Mouse (Mus musculus) MEL (cell line): ENCODE measurements around the gene Acmsd. TPM values are rescaled to one million over a fixed set of nuclear protein-coding genes. Genes with fewer than 3 reads are reported as not detected.
A peak's percentile ranks its signal among the peaks of the same experiment; 100 is the strongest.
"Not testable (repeated sequence)": the region's sequence is repeated elsewhere in the genome, so short reads cannot be mapped to it uniquely, and the experiment has no call there.

ENCODE experiments used
- DNase-seq: peaks from one replicate; pipeline ENCODE4 v3.0.0; 2011; ENCODE audit warnings: low read depth, low spot score
- H3K27ac ChIP-seq: 2 replicates; pipeline ENCODE4 v1.5.1; 2012; ENCODE audit warnings: low read depth, mild to moderate bottlenecking, control low read depth, low read length, moderate library complexity; ENCODE audit not compliant: control insufficient read depth
- H3K27me3 ChIP-seq, 2 experiments: fragments of 150-350 bp in 1 of 2; sonication (generic) in 1 of 2; 2 replicates each; pipeline ENCODE4 v1.6.1; 2012; ENCODE audit warnings: low read length in 2 of 2, mild to moderate bottlenecking in 2 of 2, improper control_type of control experiment in 1 of 2, moderate library complexity in 1 of 2; ENCODE audit not compliant: insufficient read depth in 2 of 2, control insufficient read depth in 1 of 2
- H3K36me3 ChIP-seq, 2 experiments: 2 replicates each; pipeline ENCODE4 v1.6.1; 2012 to 2014; ENCODE audit warnings: low read length in 2 of 2, improper control_type of control experiment in 1 of 2, inconsistent platforms in 1 of 2, mild to moderate bottlenecking in 1 of 2; ENCODE audit not compliant: insufficient read depth in 2 of 2, control insufficient read depth in 1 of 2
- H3K4me1 ChIP-seq, 2 experiments: fragments of 150-350 bp in 1 of 2; sonication (generic) in 1 of 2; 2 replicates each; pipeline ENCODE4 v1.6.1; 2012; ENCODE audit warnings: low read length in 2 of 2, improper control_type of control experiment in 1 of 2, mild to moderate bottlenecking in 1 of 2; ENCODE audit not compliant: insufficient read depth in 2 of 2, control insufficient read depth in 1 of 2
- H3K4me3 ChIP-seq, 2 experiments: fragments of 150-350 bp in 1 of 2; sonication (generic) in 1 of 2; 2 replicates each; pipeline ENCODE4 v1.5.1; 2012; ENCODE audit warnings: low read depth in 2 of 2, low read length in 2 of 2, mild to moderate bottlenecking in 2 of 2, moderate library complexity in 2 of 2, control low read depth in 1 of 2, improper control_type of control experiment in 1 of 2; ENCODE audit not compliant: control insufficient read depth in 1 of 2, insufficient read depth in 1 of 2
- H3K79me2 ChIP-seq: 2 replicates; pipeline ENCODE4 v1.6.1; 2012; ENCODE audit warnings: mild to moderate bottlenecking, low read length, moderate library complexity; ENCODE audit not compliant: control insufficient read depth, poor library complexity, insufficient read depth
- H3K9ac ChIP-seq: 2 replicates; pipeline ENCODE4 v1.6.1; 2012; ENCODE audit warnings: low read depth, mild to moderate bottlenecking, control low read depth, low read length, moderate library complexity; ENCODE audit not compliant: control insufficient read depth, poor library complexity, severe bottlenecking
- H3K9me3 ChIP-seq: fragments of 150-350 bp; sonication (generic); replicated peaks from 2 replicates; pipeline ENCODE4 v1.6.1; 2012; ENCODE audit warnings: mild to moderate bottlenecking, low read length, improper control_type of control experiment, moderate library complexity; ENCODE audit not compliant: insufficient read depth
- CHD2 ChIP-seq: IDR thresholded peaks from 2 replicates; pipeline ENCODE4 v1.6.1; 2011; ENCODE audit warnings: low read length, improper control_type of control experiment
- CTCF ChIP-seq, 3 experiments: IDR thresholded peaks in 2 of 3; conservative IDR thresholded peaks in 1 of 3; 2 replicates each; pipeline ENCODE4 v1.5.1; 2011 to 2012; ENCODE audit warnings: low read length in 3 of 3, low read depth in 2 of 3, mild to moderate bottlenecking in 2 of 3, improper control_type of control experiment in 1 of 3, inconsistent platforms in 1 of 3, mixed read lengths in 1 of 3, moderate library complexity in 1 of 3; ENCODE audit not compliant: control insufficient read depth in 1 of 3, insufficient read depth in 1 of 3, poor library complexity in 1 of 3, severe bottlenecking in 1 of 3
- E2F4 ChIP-seq: IDR thresholded peaks from 2 replicates; pipeline ENCODE4 v1.6.1; 2011; ENCODE audit warnings: low read depth, low read length, improper control_type of control experiment, borderline replicate concordance
- GATA1 ChIP-seq: IDR thresholded peaks from 2 replicates; pipeline ENCODE4 v1.6.1; 2011; ENCODE audit warnings: low read depth, low read length, improper control_type of control experiment
- MAFK ChIP-seq: IDR thresholded peaks from 2 replicates; pipeline ENCODE4 v1.6.1; 2011; ENCODE audit warnings: low read depth, mild to moderate bottlenecking, low read length, improper control_type of control experiment, borderline replicate concordance
- MAX ChIP-seq: IDR thresholded peaks from 2 replicates; pipeline ENCODE4 v1.6.1; 2011; ENCODE audit warnings: low read length, improper control_type of control experiment
- MAZ ChIP-seq: IDR thresholded peaks from 2 replicates; pipeline ENCODE4 v1.6.1; 2012; ENCODE audit warnings: low read depth, mild to moderate bottlenecking, inconsistent platforms, low read length, improper control_type of control experiment
- MEF2A ChIP-seq: IDR thresholded peaks from 2 replicates; pipeline ENCODE4 v1.6.1; 2014; ENCODE audit warnings: low read depth, mild to moderate bottlenecking, inconsistent platforms, low read length, improper control_type of control experiment; ENCODE audit not compliant: poor library complexity, insufficient replicate concordance, severe bottlenecking; ENCODE audit errors: extremely low read depth
- MXI1 ChIP-seq: IDR thresholded peaks from 2 replicates; pipeline ENCODE4 v1.6.1; 2011; ENCODE audit warnings: mild to moderate bottlenecking, low read depth, low read length, improper control_type of control experiment
- MYB ChIP-seq: IDR thresholded peaks from 2 replicates; pipeline ENCODE4 v1.6.1; 2011; ENCODE audit warnings: mild to moderate bottlenecking, low read depth, low read length, improper control_type of control experiment
- NRF1 ChIP-seq: IDR thresholded peaks from 2 replicates; pipeline ENCODE4 v1.6.1; 2014; ENCODE audit warnings: low read depth, mild to moderate bottlenecking, inconsistent platforms, low read length, improper control_type of control experiment, moderate library complexity; ENCODE audit not compliant: poor library complexity, insufficient read depth, severe bottlenecking
- POLR2A ChIP-seq, 2 experiments: IDR thresholded peaks; 2 replicates each; pipeline ENCODE4 v1.6.1; 2011 to 2012; ENCODE audit warnings: low read length in 2 of 2, mild to moderate bottlenecking in 2 of 2, control low read depth in 1 of 2, improper control_type of control experiment in 1 of 2, low read depth in 1 of 2, moderate library complexity in 1 of 2; ENCODE audit not compliant: control insufficient read depth in 1 of 2, insufficient read depth in 1 of 2, poor library complexity in 1 of 2
- POLR2AphosphoS2 ChIP-seq: IDR thresholded peaks from 2 replicates; pipeline ENCODE4 v1.6.1; 2011; ENCODE audit warnings: low read length, improper control_type of control experiment
- POLR2AphosphoS5 ChIP-seq: IDR thresholded peaks from 2 replicates; pipeline ENCODE4 v1.6.1; 2012; ENCODE audit warnings: low read depth, borderline replicate concordance, mild to moderate bottlenecking, inconsistent platforms, low read length, moderate library complexity, mixed read lengths
- RAD21 ChIP-seq: IDR thresholded peaks from 2 replicates; pipeline ENCODE4 v1.6.1; 2011; ENCODE audit warnings: mild to moderate bottlenecking, low read depth, low read length, improper control_type of control experiment
- RCOR1 ChIP-seq: IDR thresholded peaks from 2 replicates; pipeline ENCODE4 v1.6.1; 2012; ENCODE audit warnings: low read depth, mild to moderate bottlenecking, inconsistent platforms, low read length, improper control_type of control experiment
- SIN3A ChIP-seq: IDR thresholded peaks from 2 replicates; pipeline ENCODE4 v1.6.1; 2012; ENCODE audit warnings: low read length, improper control_type of control experiment, inconsistent platforms
- SMC3 ChIP-seq: IDR thresholded peaks from 2 replicates; pipeline ENCODE4 v1.6.1; 2011; ENCODE audit warnings: low read depth, low read length, improper control_type of control experiment
- TAL1 ChIP-seq: IDR thresholded peaks from 2 replicates; pipeline ENCODE4 v1.6.1; 2012; ENCODE audit warnings: mild to moderate bottlenecking, inconsistent platforms, low read length, moderate library complexity, mixed read lengths
- TBP ChIP-seq: IDR thresholded peaks from 2 replicates; pipeline ENCODE4 v1.8.0; 2011; ENCODE audit warnings: low read depth, low read length, improper control_type of control experiment
- TCF12 ChIP-seq: IDR thresholded peaks from 2 replicates; pipeline ENCODE4 v1.6.1; 2014; ENCODE audit warnings: low read depth, mild to moderate bottlenecking, inconsistent platforms, low read length, improper control_type of control experiment, moderate library complexity
- USF1 ChIP-seq: IDR thresholded peaks from 2 replicates; pipeline ENCODE4 v1.6.1; 2014; ENCODE audit warnings: low read depth, mild to moderate bottlenecking, inconsistent platforms, low read length, improper control_type of control experiment, moderate library complexity
- USF2 ChIP-seq, 2 experiments: IDR thresholded peaks; 2 replicates each; pipeline ENCODE4 v1.6.1; 2011 to 2012; ENCODE audit warnings: improper control_type of control experiment in 2 of 2, low read length in 2 of 2, borderline replicate concordance in 1 of 2, inconsistent platforms in 1 of 2, low read depth in 1 of 2, mild to moderate bottlenecking in 1 of 2; ENCODE audit not compliant: insufficient read depth in 1 of 2
- ZC3H11A ChIP-seq: IDR thresholded peaks from 2 replicates; pipeline ENCODE4 v1.6.1; 2012; ENCODE audit warnings: low read depth, mild to moderate bottlenecking, inconsistent platforms, low read length, improper control_type of control experiment
- ZMIZ1 ChIP-seq: IDR thresholded peaks from 2 replicates; pipeline ENCODE4 v1.6.1; 2012; ENCODE audit warnings: low read depth, mild to moderate bottlenecking, inconsistent platforms, low read length, improper control_type of control experiment, moderate library complexity
- polyA plus RNA-seq, 2 experiments: library from polyadenylated mRNA; stranded (reverse) in 1 of 2; unstranded in 1 of 2; fragments of >175 nt in 1 of 2; fragments of >200 nt in 1 of 2; gene quantifications; 2 replicates each; pipeline versions ENCODE4 v1.2.1 to v1.2.4; 2012; ENCODE audit warnings: low replicate concordance in 2 of 2, low read depth in 1 of 2; ENCODE audit not compliant: insufficient read length in 2 of 2, insufficient read depth in 1 of 2, missing spikeins in 1 of 2
- total RNA-seq: library from RNA; depleted of rRNA; stranded (reverse); fragments of 300-350 nt; gene quantifications from 2 replicates; pipeline ENCODE4 v1.2.3, GENCODE M21; 2012

The Acmsd gene
- total and polyA plus RNA-seq, 3 experiments, result 4.3 to 4.4 TPM; not detected in 1

- TF ChIP-seq POLR2A (IDR thresholded peaks at IDR 0.05; ENCODE audit: control insufficient read depth in 1 of 2, insufficient read depth in 1 of 2, low read depth in 1 of 2, low read length in 2 of 2, poor library complexity in 1 of 2) (peak in 1 of 2 experiments; percentile 75; a peak in 2 of 4 replicates), POLR2AphosphoS2 (peak; percentile 43; the same call in 1 of the 2 replicates), MYB (peak; percentile 97), ZC3H11A (no peak), NRF1 (no peak), SMC3 (no peak), USF2 (IDR thresholded peaks at IDR 0.05; ENCODE audit: borderline replicate concordance in 1 of 2, insufficient read depth in 1 of 2, low read depth in 1 of 2, low read length in 2 of 2) (no peak), TBP (peak; percentile 88), MXI1 (peak; percentile 73), RCOR1 (peak; percentile 40), TAL1 (peak; percentile 87), CHD2 (peak; percentile 39; the same call in 1 of the 2 replicates), RAD21 (no peak), ZMIZ1 (0 out of 2 replicates have a peak, but pooled peaks have one; percentile 76), SIN3A (peak; percentile 73; the same call in 1 of the 2 replicates)
- TF ChIP-seq, all 39 proteins: peak for 21
Observed at GRCm38 (mm10) chr1:127756331-127757163, 27.3 kb downstream of the Acmsd start (continued).

GRCm38 (mm10) chr1:127757164-127757545 lies 27.9 kb downstream of the Acmsd start:
- DNase-seq, result peak; percentile 62
- peak overlapping the region; percentile 18 to 41; a peak in 3 of 4 replicates for H3K4me3 ChIP-seq
- not testable (repeated sequence) for H3K79me2 ChIP-seq, H3K27me3 ChIP-seq, H3K9me3 ChIP-seq
- H3K4me1 ChIP-seq, result peaks cover 22 to 28% of the 10 kb centered on the region in 2 experiments
- peak overlapping the region; percentile 100 for H3K27ac ChIP-seq
- peaks cover 0 to 33% of the 10 kb centered on the region in 2 experiments; a peak in 2 of 4 replicates for H3K36me3 ChIP-seq
- H3K9ac ChIP-seq, result peak overlapping the region; percentile 76
- TF ChIP-seq MYB (peak; percentile 15; the same call in 1 of the 2 replicates), GATA1 (0 out of 2 replicates have a peak, but pooled peaks have one; percentile 20), MAX (peak; percentile 5; the same call in 1 of the 2 replicates)

GRCm38 (mm10) chr1:127765468-127765867 lies 36.3 kb downstream of the Acmsd start:
- H3K9me3 ChIP-seq, result no peaks in the 10 kb centered on the region
- peak; percentile 53 for DNase-seq
- TF ChIP-seq POLR2AphosphoS5 (no peak), SMC3 (peak; percentile 82), E2F4 (no peak), TCF12 (no peak), MYB (no peak), CHD2 (no peak), MAZ (no peak), TBP (no peak), MAFK (no peak), RAD21 (peak; percentile 76), CTCF (IDR thresholded peaks at IDR 0.05 in 2 of 3, conservative IDR thresholded peaks at IDR 0.05 in 1 of 3; ENCODE audit: control insufficient read depth in 1 of 3, insufficient read depth in 1 of 3, low read depth in 2 of 3, low read length in 3 of 3, poor library complexity in 1 of 3, severe bottlenecking in 1 of 3) (peak in 2 of 3 experiments; percentile 21 to 77; a peak in 3 of 6 replicates), USF1 (no peak), MEF2A (no peak), ZC3H11A (peak; percentile 62)
- TF ChIP-seq, all 39 proteins: peak for 4
- H3K9ac ChIP-seq, result no peak overlapping the region
- H3K36me3 ChIP-seq, result peaks cover 0 to 2% of the 10 kb centered on the region in 2 experiments; a peak in 2 of 4 replicates
- no peaks in the 10 kb centered on the region for H3K79me2 ChIP-seq
- H3K27me3 ChIP-seq, result no peaks in the 10 kb centered on the region
- no peak overlapping the region for H3K4me3 ChIP-seq
- H3K27ac ChIP-seq, result no peak overlapping the region
- H3K4me1 ChIP-seq, result no peaks in the 10 kb centered on the region; a peak in 1 of 4 replicates
